Mouse (Mus musculus): Measurements from ENCODE around the gene Olfr532. TPM values are rescaled to one million over a fixed set of nuclear protein-coding genes. Genes with fewer than 3 reads are reported as not detected.

The Olfr532 gene
- not detected in 2 replicates for polyA plus RNA-seq (2012; rRNA removed)

DNA sequence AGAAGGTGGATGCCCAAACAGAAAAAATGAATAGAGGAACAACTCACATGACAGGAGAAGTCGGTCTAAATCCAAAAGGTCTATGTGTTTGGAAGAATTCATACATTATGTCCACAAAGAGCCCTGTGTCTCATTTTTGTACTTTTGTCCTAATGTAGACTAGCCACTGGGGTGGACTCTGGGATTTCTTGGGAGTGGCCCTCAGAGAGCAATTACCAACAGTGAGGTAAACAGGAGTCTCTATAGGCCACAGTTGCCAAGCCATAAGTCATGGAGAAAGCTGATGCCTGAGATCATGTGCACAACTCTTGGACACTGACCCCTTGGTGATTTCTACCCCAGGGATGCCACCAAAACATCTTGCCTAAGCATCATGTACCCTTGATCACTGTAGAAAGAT is at the start of gene Olfr532:
Olfr532 (minus strand) TSS at position 101 of the 400 bp plus-strand sequence.

DNA sequence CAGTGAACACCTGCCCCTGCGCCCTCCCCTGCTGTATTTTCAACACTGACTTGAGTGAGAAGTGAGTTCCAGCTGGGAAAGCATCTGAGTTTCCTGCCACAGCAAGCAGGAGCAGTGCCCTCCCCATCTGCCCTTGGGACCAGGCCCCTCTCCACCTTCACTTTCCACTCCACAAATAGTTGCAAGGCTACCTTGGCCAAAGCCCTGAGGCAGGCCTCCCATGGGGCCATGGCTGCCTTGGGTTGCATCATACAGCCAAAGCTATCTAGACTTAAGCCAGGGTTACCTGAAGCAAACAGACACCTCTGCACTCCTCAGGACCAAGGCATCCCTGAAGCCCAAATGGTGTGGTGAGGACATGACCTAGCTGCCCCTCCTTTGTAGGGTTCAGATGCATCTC is 41.6 kb upstream of the Olfr532 start, which contains the start of gene Olfr533:
Olfr533 (plus strand) TSS at position 301 of the 400 bp plus-strand sequence.

DNA sequence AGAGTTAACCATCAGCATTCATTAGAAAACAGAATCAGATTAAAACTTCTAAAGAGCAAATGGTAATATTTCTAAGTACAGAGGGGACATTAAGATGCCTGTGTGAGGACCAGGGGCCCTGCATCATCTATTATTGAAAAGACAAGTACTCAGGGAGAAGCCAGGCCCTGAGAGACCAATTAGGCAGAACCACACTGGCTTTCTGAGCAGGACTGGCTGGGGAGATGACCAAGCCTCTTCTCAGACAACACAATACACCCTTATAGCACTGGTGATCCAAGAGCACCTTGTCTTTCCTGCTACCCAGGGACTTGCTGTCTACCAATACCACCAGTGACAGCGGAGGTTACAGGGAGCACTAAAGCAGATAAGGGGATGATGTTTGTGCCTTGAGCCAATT is 18.6 kb downstream of the Olfr532 start, which contains the start of gene Olfr531:
Olfr531 (minus strand) TSS at position 101 of the 400 bp plus-strand sequence.

GRCm38 (mm10) chr7:140376231-140376630 is 45.2 kb downstream of the Olfr532 start, which contains the start of gene Olfr530:
Gene Olfr530 (minus strand): TSS chr7:140376331.

Other genes with a start within 250 kb of the Olfr532 start
- not detected in 2 replicates for gene Olfr523, start 248.4 kb downstream of the Olfr532 start, polyA plus RNA-seq (2012; rRNA removed)
- not detected in 2 replicates for gene Olfr524, start 215.7 kb downstream of the Olfr532 start, polyA plus RNA-seq (2012; rRNA removed)
- 0.18 TPM in 1 of 2 replicates, not detected in the other for gene Cd163l1, start 203.4 kb downstream of the Olfr532 start, polyA plus RNA-seq (2012; rRNA removed)
- gene 5830411N06Rik, start 174.4 kb downstream of the Olfr532 start, polyA plus RNA-seq (2012; rRNA removed): not detected in 2 replicates
- not detected in 2 replicates for gene Olfr525, start 100.8 kb downstream of the Olfr532 start, polyA plus RNA-seq (2012; rRNA removed)
- gene Olfr527, start 87.6 kb downstream of the Olfr532 start, polyA plus RNA-seq (2012; rRNA removed): not detected in 2 replicates
- gene Olfr60, start 60.0 kb downstream of the Olfr532 start, polyA plus RNA-seq (2012; rRNA removed): not detected in 2 replicates
- not detected in 2 replicates for gene Olfr530, start 45.3 kb downstream of the Olfr532 start, polyA plus RNA-seq (2012; rRNA removed)
- gene Olfr531, start 18.7 kb downstream of the Olfr532 start, polyA plus RNA-seq (2012; rRNA removed): not detected in 2 replicates
- not detected in 2 replicates for gene Olfr533, start 41.7 kb upstream of the Olfr532 start, polyA plus RNA-seq (2012; rRNA removed)
- not detected in 2 replicates for gene Olfr535, start 62.6 kb upstream of the Olfr532 start, polyA plus RNA-seq (2012; rRNA removed)
- not detected in 2 replicates for gene Olfr536, start 85.8 kb upstream of the Olfr532 start, polyA plus RNA-seq (2012; rRNA removed)
- gene Olfr538, start 146.2 kb upstream of the Olfr532 start, polyA plus RNA-seq (2012; rRNA removed): not detected in 2 replicates
- gene Olfr46, start 179.6 kb upstream of the Olfr532 start, polyA plus RNA-seq (2012; rRNA removed): not detected in 2 replicates
- gene Olfr61, start 207.3 kb upstream of the Olfr532 start, polyA plus RNA-seq (2012; rRNA removed): not detected in 2 replicates
- not detected in 2 replicates for gene Olfr53, start 224.8 kb upstream of the Olfr532 start, polyA plus RNA-seq (2012; rRNA removed)
- 0.01 and 0.04 TPM in 2 replicates for gene Olfr539, start 238.3 kb upstream of the Olfr532 start, polyA plus RNA-seq (2012; rRNA removed)

All from central nervous system, embryonic 14 days (tissue).